Mouse (Mus musculus) brain, adult 10 weeks (tissue): ENCODE results near the gene Brca1. TPM values are rescaled to one million over a fixed set of nuclear protein-coding genes. Genes with fewer than 3 reads are reported as not detected.

Experiments used
- polyA plus RNA-seq: library from polyadenylated mRNA; stranded (reverse); fragments of 350-450 nt; fragmentation: Illumina TruSeq; extraction: RNeasy Lipid Tissue Mini Kit (QIAGEN cat#74804); gene quantifications from one replicate; pipeline ENCODE4 v1.2.3, GENCODE M21; 2015; ENCODE audit warnings: low read depth, low replicate concordance

Gene Brca1
- 0.70 TPM for polyA plus RNA-seq

DNA sequence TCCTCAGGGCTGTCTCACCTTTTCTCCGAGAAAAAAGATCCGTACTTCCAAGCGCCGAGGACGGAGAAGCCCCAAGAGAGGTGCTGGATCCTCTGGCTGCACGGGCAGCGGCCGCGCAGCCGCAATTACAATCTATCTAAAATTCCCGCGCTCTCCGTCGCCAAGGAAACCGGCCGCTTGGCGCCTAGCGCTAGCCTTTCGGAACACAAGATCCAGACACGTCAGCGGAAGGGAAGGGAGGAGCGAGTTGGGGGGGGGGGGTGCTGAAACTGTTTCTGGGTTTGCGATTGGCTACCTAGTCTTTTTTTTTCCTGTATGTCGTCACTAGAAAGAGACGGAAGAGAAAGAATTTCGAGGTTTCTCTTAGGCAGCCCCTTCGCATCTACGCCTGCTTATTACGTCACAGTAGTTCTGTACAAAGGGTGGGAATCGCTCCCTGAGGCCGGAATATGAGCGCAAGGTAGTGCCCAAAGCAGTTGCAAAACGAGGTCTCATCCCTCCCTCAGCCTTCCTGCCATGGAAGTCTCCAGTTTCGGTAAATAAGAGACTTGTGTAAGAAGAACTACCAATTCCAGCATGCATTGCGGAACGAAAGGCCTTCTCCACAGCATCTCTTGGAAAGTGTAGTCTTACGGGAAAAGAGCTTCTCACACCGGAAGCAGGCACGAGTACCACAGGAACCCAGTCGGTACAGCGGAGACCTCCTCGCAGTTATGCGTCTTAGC lies at the start of gene Brca1, which contains the start of gene Nbr1:
Gene Brca1 (minus strand): TSS at position 205 of the 725 bp plus-strand sequence.
Gene Nbr1 (plus strand): TSS at position 399 of the 725 bp plus-strand sequence.

GRCm38 (mm10) chr11:101599156-101599555 lies 47.4 kb upstream of the Brca1 start, which contains the start of gene Gm11634:
Gene Gm11634 (minus strand): TSS chr11:101599256.

GRCm38 (mm10) chr11:101582054-101583035 lies 30.6 kb upstream of the Brca1 start, which contains the start of gene Tmem106a:
Gene Tmem106a (plus strand): TSS chr11:101582242.

DNA sequence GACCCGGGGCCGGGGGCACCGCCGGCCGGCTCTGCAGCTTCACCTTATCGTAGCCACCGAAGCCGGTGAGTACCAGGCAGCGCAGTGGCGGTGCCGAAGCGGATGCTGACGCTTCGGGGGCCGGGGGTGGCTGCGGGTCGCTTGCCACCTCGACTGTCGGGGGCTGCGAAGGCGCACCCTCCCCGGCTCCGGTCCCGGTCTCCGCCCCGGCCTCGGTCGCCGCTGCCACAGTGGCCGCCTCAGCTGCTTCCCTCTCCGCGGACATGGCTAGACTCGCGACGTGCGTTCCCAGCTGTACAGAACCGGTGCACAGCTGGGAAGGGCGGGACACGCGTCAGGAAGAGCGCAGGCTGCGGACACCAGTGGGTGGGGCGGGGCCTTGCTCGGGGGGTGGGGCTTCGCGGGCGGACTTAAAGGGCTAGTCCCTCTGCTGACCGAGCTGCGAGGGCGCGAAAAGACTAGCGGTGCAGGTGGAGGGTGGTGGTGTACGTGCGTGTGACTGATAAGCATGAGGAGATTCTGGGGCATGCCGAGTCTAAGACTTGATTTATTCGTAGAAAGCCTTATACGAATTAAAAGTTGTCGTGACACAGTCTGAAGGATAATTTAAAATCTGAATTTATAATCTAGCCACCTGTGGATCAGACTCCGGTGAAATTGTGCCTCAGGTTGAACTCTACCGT lies 85.7 kb downstream of the Brca1 start, which contains the start of gene Vat1:
Gene Vat1 (minus strand): TSS at position 362 of the 683 bp plus-strand sequence.

DNA sequence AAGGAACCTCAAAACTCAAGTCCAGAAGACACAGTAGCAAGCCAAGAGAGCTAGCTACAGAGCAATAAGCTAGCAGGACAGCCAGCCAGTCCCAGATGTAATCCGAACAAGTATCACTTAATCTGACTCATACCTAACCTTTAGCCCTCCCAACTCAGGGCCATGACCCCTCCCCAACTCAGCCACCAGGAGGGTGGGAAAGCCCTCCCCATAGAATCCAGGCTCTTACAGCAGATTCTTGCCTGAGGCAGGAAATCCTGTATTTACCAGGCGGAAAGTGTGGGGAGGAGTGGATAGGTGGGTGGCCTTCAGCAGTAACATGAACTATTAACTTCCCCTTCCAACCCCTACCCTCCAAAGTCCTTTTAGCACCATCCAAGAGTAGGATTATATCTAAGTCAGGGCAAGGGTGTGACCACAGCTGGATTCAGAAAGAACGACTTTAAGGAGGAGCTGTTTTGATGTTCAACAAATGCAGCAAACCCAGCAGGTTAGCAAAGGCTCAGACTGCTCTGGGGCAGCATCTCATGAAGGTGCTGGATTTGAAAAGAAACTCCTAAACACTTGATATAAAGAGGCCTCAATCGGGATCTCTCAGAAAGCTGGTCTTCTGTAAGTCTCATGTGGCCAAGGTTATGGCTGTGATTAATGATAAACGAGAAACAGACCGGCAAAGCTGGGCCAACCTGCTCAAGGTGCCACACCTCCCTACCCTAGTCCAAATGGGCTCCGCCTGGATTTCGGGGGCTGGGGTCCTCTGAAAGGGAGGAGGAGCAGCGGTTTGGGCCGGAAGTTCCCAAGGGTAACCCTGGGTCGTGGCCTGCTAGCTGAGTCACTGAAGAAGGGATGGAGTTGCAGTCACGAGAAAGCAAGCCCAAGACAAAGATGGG lies 87.3 kb downstream of the Brca1 start, which contains the start of gene Rnd2:
Gene Rnd2 (plus strand): TSS at position 789 of the 890 bp plus-strand sequence.

DNA sequence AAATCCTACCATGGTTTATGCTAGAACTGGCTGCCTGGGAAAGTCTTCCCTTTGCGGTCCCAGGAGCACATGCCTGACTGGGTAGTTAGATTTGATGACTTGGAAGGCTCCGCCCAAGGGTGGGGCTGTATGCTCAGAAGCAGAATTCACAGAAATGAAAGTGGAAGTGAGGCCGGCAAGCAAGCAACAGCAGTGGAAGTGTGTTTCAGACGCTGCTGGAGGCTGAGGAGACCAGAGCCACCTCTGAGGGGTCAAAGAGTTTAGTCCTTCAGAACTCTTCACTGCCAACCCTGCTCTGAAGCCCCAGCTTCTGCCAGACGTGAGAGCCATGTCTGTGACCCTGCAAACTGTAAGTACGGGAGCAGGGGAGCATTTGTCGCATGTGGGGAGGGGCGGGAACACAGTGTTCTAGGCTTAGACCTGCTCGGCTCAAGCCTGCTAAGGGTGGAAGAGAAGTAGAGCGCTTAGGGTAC lies 103.4 kb downstream of the Brca1 start, which contains the start of gene Ifi35:
Gene Ifi35 (plus strand): TSS at position 134 of the 473 bp plus-strand sequence.

DNA sequence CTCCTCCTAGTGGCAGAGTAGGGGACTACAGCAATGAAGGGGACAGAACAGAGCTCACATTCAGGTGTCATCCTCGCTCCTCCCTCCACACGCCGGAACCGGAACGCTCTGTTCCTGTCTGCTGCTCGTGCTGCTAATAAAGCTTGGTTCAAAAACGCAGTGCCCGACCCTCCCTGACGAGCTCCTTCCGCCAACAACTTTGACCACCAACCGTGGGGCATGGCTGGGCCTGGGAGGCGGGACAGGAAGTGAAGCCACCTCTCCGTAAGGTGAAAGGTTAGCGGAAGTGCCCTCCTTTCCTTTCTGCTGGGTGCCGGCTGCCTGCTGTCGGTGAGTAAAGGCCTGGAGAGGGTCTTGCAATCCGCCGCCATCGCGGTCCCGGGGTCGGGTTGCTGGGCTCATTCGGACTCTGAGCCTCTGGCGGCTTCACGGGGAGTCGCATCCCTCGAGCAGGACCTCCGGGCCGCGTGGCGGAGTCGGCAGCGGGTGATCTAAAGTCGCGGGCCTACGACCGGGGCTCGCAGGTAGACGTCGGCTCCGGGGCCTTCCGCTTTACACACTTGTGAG lies 109.5 kb downstream of the Brca1 start, which contains the start of gene Rpl27:
Gene Rpl27 (plus strand): TSS at position 172 of the 567 bp plus-strand sequence.

Other genes with a start within 250 kb of the Brca1 start
- gene Becn1, start 249.7 kb downstream of the Brca1 start, polyA plus RNA-seq, result 183 TPM
- 106 TPM for gene Psme3, start 235.7 kb downstream of the Brca1 start, polyA plus RNA-seq
- gene Aoc2, start 226.9 kb downstream of the Brca1 start, polyA plus RNA-seq, result 3.6 TPM
- 0.64 TPM for gene Aoc3, start 221.3 kb downstream of the Brca1 start, polyA plus RNA-seq
- gene G6pc, start 184.4 kb downstream of the Brca1 start, polyA plus RNA-seq, result not detected
- 71.2 TPM for gene Aarsd1, start 134.3 kb downstream of the Brca1 start, polyA plus RNA-seq
- gene Gm27029, start 127.2 kb downstream of the Brca1 start, polyA plus RNA-seq, result 3.4 TPM
- gene Rundc1, start 126.9 kb downstream of the Brca1 start, polyA plus RNA-seq, result 31.3 TPM
- gene Ptges3l, start 126.6 kb downstream of the Brca1 start, polyA plus RNA-seq, result 6.1 TPM
- gene Rpl27, start 109.7 kb downstream of the Brca1 start, polyA plus RNA-seq, result 399 TPM
- 5.8 TPM for gene Ifi35, start 103.5 kb downstream of the Brca1 start, polyA plus RNA-seq
- gene Rnd2, start 87.0 kb downstream of the Brca1 start, polyA plus RNA-seq, result 246 TPM
- 31.2 TPM for gene Vat1, start 85.7 kb downstream of the Brca1 start, polyA plus RNA-seq
- gene Nbr1, start 194 bp upstream of the Brca1 start, polyA plus RNA-seq, result 110 TPM
- 1.1 TPM for gene Tmem106a, start 30.3 kb upstream of the Brca1 start, polyA plus RNA-seq
- gene Gm11634, start 47.3 kb upstream of the Brca1 start, polyA plus RNA-seq, result not detected
- 9.0 TPM for gene Rdm1, start 75.2 kb upstream of the Brca1 start, polyA plus RNA-seq
- 36.1 TPM for gene Arl4d, start 113.6 kb upstream of the Brca1 start, polyA plus RNA-seq
- gene Dhx8, start 181.0 kb upstream of the Brca1 start, polyA plus RNA-seq, result 20.0 TPM
- gene Etv4, start 233.4 kb upstream of the Brca1 start, polyA plus RNA-seq, result 14.5 TPM